In genomic region chr4:126275081-126275480, GRCm38 (mm10) we compare ENCODE assay signal across 26 mouse cellular contexts. TPM values are rescaled to one million over a fixed set of nuclear protein-coding genes. Genes with fewer than 3 reads are reported as not detected.
DNase-seq lines count a peak whose midpoint lies in the region; ATAC-seq and TF ChIP-seq lines count a peak whose summit lies in the region.
"Had no signal": no experiment of that assay in that cellular context is flagged by ENCODE, and none has a peak within 500 bp of the region (broad histone marks: within the 10 kb centered on the region; RNA-seq: fewer than 3 reads in every experiment).

No protein-coding gene starts in this region.

- WGBS in hindbrain, postnatal 0 days: 65% methylated on average over 4 of the region's 4 CpGs
- WGBS in hindbrain, embryonic 13.5 days: 88% methylated on average over 4 of the region's 4 CpGs
- 93% methylated on average over 4 of the region's 4 CpGs for WGBS in midbrain, embryonic 11.5 days
- 92% methylated on average over 4 of the region's 4 CpGs for WGBS in midbrain, postnatal 0 days

- H3K4me1 ChIP-seq in hindbrain, postnatal 0 days (ENCODE audit: insufficient read depth, low read length): peaks cover 4% of the 10 kb centered on the region; the same call in 1 of the 2 replicates
- peaks cover 12% of the 10 kb centered on the region; the same call in 1 of the 2 replicates for H3K4me1 ChIP-seq in hindbrain, embryonic 13.5 days (replicated peaks)
- H3K4me1 ChIP-seq in midbrain, embryonic 11.5 days (ENCODE audit: control insufficient read depth, insufficient read depth, low read length): peaks cover 5% of the 10 kb centered on the region
- H3K4me1 ChIP-seq in midbrain, postnatal 0 days (ENCODE audit: insufficient read depth, low read length): no peaks in the 10 kb centered on the region
- H3K4me1 ChIP-seq: heart, embryonic 12.5 days had no signal

- no peak overlapping the region for H3K4me3 ChIP-seq in hindbrain, postnatal 0 days (ENCODE audit: low read length)
- no peak overlapping the region for H3K4me3 ChIP-seq in hindbrain, embryonic 13.5 days
- H3K4me3 ChIP-seq in midbrain, embryonic 11.5 days (ENCODE audit: low read depth, low read length): no peak overlapping the region
- H3K4me3 ChIP-seq in midbrain, postnatal 0 days (ENCODE audit: low read depth, low read length): no peak overlapping the region
- H3K4me3 ChIP-seq: forebrain, embryonic 13.5 days; heart, embryonic 12.5 days; limb, embryonic 13.5 days; liver, embryonic 13.5 days; neural tube, embryonic 15.5 days; stomach, embryonic 15.5 days had no signal

- no peak overlapping the region for H3K4me2 ChIP-seq in hindbrain, postnatal 0 days (ENCODE audit: low read depth, low read length)
- H3K4me2 ChIP-seq in hindbrain, embryonic 13.5 days: no peak overlapping the region
- no peak overlapping the region for H3K4me2 ChIP-seq in midbrain, embryonic 11.5 days
- no peak overlapping the region for H3K4me2 ChIP-seq in midbrain, postnatal 0 days (ENCODE audit: low read depth, low read length, poor library complexity, severe bottlenecking)
- H3K4me2 ChIP-seq: forebrain, embryonic 13.5 days; heart, embryonic 12.5 days; hindbrain, embryonic 14.5 days; limb, embryonic 13.5 days; liver, embryonic 13.5 days; neural tube, embryonic 15.5 days; stomach, embryonic 15.5 days had no signal

- DNase-seq in hindbrain, postnatal 0 days (ENCODE audit: low spot score): peak; percentile 48
- DNase-seq in midbrain, embryonic 11.5 days (ENCODE audit: low spot score, missing footprints): peak; percentile 31
- no peak for DNase-seq in midbrain, postnatal 0 days (ENCODE audit: low spot score)
- peak; percentile 78 for DNase-seq in cerebellum, adult 9-11 months
- DNase-seq in embryo, embryonic 10.5 days (ENCODE audit: low spot score): no peak
- no peak for DNase-seq in liver
- DNase-seq: gastrocnemius, postnatal 36 days; kidney, adult 11 months; layer of hippocampus, adult 9-11 months; liver, embryonic 13.5 days; lung, adult 18-20 months; midbrain, embryonic 14.5 days; retina, postnatal 1 day; right cerebral cortex, postnatal 14 days had no signal

- no peak overlapping the region for H3K9ac ChIP-seq in hindbrain, postnatal 0 days (replicated peaks; ENCODE audit: low read length)
- H3K9ac ChIP-seq in hindbrain, embryonic 13.5 days: no peak overlapping the region
- no peak overlapping the region for H3K9ac ChIP-seq in midbrain, embryonic 11.5 days (ENCODE audit: low read length)
- H3K9ac ChIP-seq in midbrain, postnatal 0 days (replicated peaks; ENCODE audit: low read length, poor library complexity, severe bottlenecking): no peak overlapping the region
- H3K9ac ChIP-seq: forebrain, embryonic 13.5 days; heart, embryonic 12.5 days; hindbrain, embryonic 14.5 days; limb, embryonic 13.5 days; liver, embryonic 13.5 days; neural tube, embryonic 15.5 days; stomach, embryonic 15.5 days had no signal

- no peaks in the 10 kb centered on the region for H3K36me3 ChIP-seq in hindbrain, postnatal 0 days (ENCODE audit: insufficient read depth, low read length)
- H3K36me3 ChIP-seq in hindbrain, embryonic 13.5 days: peaks cover 40% of the 10 kb centered on the region
- H3K36me3 ChIP-seq in midbrain, embryonic 11.5 days (ENCODE audit: control insufficient read depth, insufficient read depth, low read length): 0 out of 2 replicates have a peak, but pooled peaks cover 4% of the 10 kb centered on the region
- H3K36me3 ChIP-seq in midbrain, postnatal 0 days (ENCODE audit: insufficient read depth, low read length): peaks cover 25% of the 10 kb centered on the region

- TF ChIP-seq CTCF in hindbrain, postnatal 0 days (IDR thresholded peaks at IDR 0.05; ENCODE audit: low read depth): no peak
- TF ChIP-seq CTCF in midbrain, postnatal 0 days (IDR thresholded peaks at IDR 0.05): no peak

- H3K9me3 ChIP-seq in hindbrain, postnatal 0 days (ENCODE audit: low read length): no peaks in the 10 kb centered on the region
- no peaks in the 10 kb centered on the region for H3K9me3 ChIP-seq in hindbrain, embryonic 13.5 days
- no peaks in the 10 kb centered on the region for H3K9me3 ChIP-seq in midbrain, embryonic 11.5 days (ENCODE audit: control insufficient read depth, low read length)
- no peaks in the 10 kb centered on the region for H3K9me3 ChIP-seq in midbrain, postnatal 0 days (ENCODE audit: low read length)
- H3K9me3 ChIP-seq: forebrain, embryonic 13.5 days; heart, embryonic 12.5 days; limb, embryonic 13.5 days; liver, embryonic 13.5 days; neural tube, embryonic 15.5 days; stomach, embryonic 15.5 days had no signal

- no peak for ATAC-seq in hindbrain, postnatal 0 days
- no peak for ATAC-seq in hindbrain, embryonic 13.5 days (ENCODE audit: low FRiP score)
- no peak for ATAC-seq in midbrain, embryonic 11.5 days (ENCODE audit: low FRiP score)
- ATAC-seq in midbrain, postnatal 0 days (ENCODE audit: low FRiP score): no peak
- ATAC-seq: CD4-positive, CD25-positive, alpha-beta regulatory T cell, adult 4 months; forebrain, embryonic 13.5 days; inflammation-experienced regulatory T-cells, adult 6 months; lung, postnatal 0 days had no signal

- H3K27me3 ChIP-seq in hindbrain, postnatal 0 days (ENCODE audit: insufficient read depth, low read length): no peaks in the 10 kb centered on the region
- H3K27me3 ChIP-seq in hindbrain, embryonic 13.5 days: no peaks in the 10 kb centered on the region
- H3K27me3 ChIP-seq in midbrain, embryonic 11.5 days (ENCODE audit: control insufficient read depth, insufficient read depth, low read length): no peaks in the 10 kb centered on the region
- H3K27me3 ChIP-seq in midbrain, postnatal 0 days (ENCODE audit: insufficient read depth, low read length): no peaks in the 10 kb centered on the region
- H3K27me3 ChIP-seq: forebrain, embryonic 13.5 days; limb, embryonic 13.5 days; liver, embryonic 13.5 days; neural tube, embryonic 15.5 days; stomach, embryonic 15.5 days had no signal

- 0 out of 2 replicates have a peak overlapping the region, but pooled peaks have one; percentile 26 for H3K27ac ChIP-seq in hindbrain, postnatal 0 days
- no peak overlapping the region for H3K27ac ChIP-seq in hindbrain, embryonic 13.5 days
- H3K27ac ChIP-seq in midbrain, embryonic 11.5 days (ENCODE audit: low read depth, low read length): no peak overlapping the region
- no peak overlapping the region for H3K27ac ChIP-seq in midbrain, postnatal 0 days (ENCODE audit: low read depth, low read length)
- H3K27ac ChIP-seq: forebrain, embryonic 13.5 days; hindbrain, embryonic 14.5 days; limb, embryonic 13.5 days; liver, embryonic 13.5 days; macrophage; neural tube, embryonic 15.5 days; stomach, embryonic 15.5 days had no signal

RNA-seq across cellular contexts. Expression of gene Col8a2, which starts 11.5 kb away (rescaled TPM):
- total RNA-seq in hindbrain, postnatal 0 days (2014; rRNA removed): 11.6 and 17.7 TPM in 2 replicates
- 5.5 and 5.9 TPM in 2 replicates for polyA plus RNA-seq in hindbrain, postnatal 0 days (2015; fragmentation: Nextera tagmentation; extraction: Ambion mirVana)
- polyA plus RNA-seq in hindbrain, embryonic 13.5 days (2015; fragmentation: Nextera tagmentation; extraction: Ambion mirVana): 7.6 and 10.1 TPM in 2 replicates
- 9.1 and 9.5 TPM in 2 replicates for polyA plus RNA-seq in midbrain, embryonic 11.5 days (2014; fragmentation: Nextera tagmentation; extraction: Ambion mirVana)
- total RNA-seq in midbrain, postnatal 0 days (2014; rRNA removed): 8.3 and 11.0 TPM in 2 replicates
- polyA plus RNA-seq in midbrain, postnatal 0 days (2015; fragmentation: Nextera tagmentation; extraction: Ambion mirVana): 1.3 TPM in 2 replicates
- total RNA-seq: megakaryocyte-erythroid progenitor cell, adult 5-6 weeks had no signal
- polyA plus RNA-seq: CD4-positive, CD25-positive, alpha-beta regulatory T cell, adult 4 months; inflammation-experienced regulatory T-cells, adult 6 months; macrophage had no signal

RNA-seq across cellular contexts. Expression of gene Trappc3, which starts 13.0 kb away (rescaled TPM):
- total RNA-seq in hindbrain, postnatal 0 days (2014; rRNA removed): 88.9 and 97.4 TPM in 2 replicates
- 187 and 188 TPM in 2 replicates for polyA plus RNA-seq in hindbrain, postnatal 0 days (2015; fragmentation: Nextera tagmentation; extraction: Ambion mirVana)
- 160 and 168 TPM in 2 replicates for polyA plus RNA-seq in hindbrain, embryonic 13.5 days (2015; fragmentation: Nextera tagmentation; extraction: Ambion mirVana)
- 37.1 and 38.9 TPM in 2 replicates for polyA plus RNA-seq in midbrain, embryonic 11.5 days (2014; fragmentation: Nextera tagmentation; extraction: Ambion mirVana)
- total RNA-seq in midbrain, postnatal 0 days (2014; rRNA removed): 121 and 122 TPM in 2 replicates
- 173 and 186 TPM in 2 replicates for polyA plus RNA-seq in midbrain, postnatal 0 days (2015; fragmentation: Nextera tagmentation; extraction: Ambion mirVana)

RNA-seq across cellular contexts. Expression of gene Map7d1, which starts 18.9 kb away (rescaled TPM):
- total RNA-seq in hindbrain, postnatal 0 days (2014; rRNA removed): 106 and 109 TPM in 2 replicates
- polyA plus RNA-seq in hindbrain, postnatal 0 days (2015; fragmentation: Nextera tagmentation; extraction: Ambion mirVana): 51.0 and 54.6 TPM in 2 replicates
- 79.5 and 81.8 TPM in 2 replicates for polyA plus RNA-seq in hindbrain, embryonic 13.5 days (2015; fragmentation: Nextera tagmentation; extraction: Ambion mirVana)
- 61.8 and 68.7 TPM in 2 replicates for polyA plus RNA-seq in midbrain, embryonic 11.5 days (2014; fragmentation: Nextera tagmentation; extraction: Ambion mirVana)
- 106 and 124 TPM in 2 replicates for total RNA-seq in midbrain, postnatal 0 days (2014; rRNA removed)
- polyA plus RNA-seq in midbrain, postnatal 0 days (2015; fragmentation: Nextera tagmentation; extraction: Ambion mirVana): 56.9 and 61.2 TPM in 2 replicates

RNA-seq across cellular contexts. Expression of gene Adprhl2, which starts 46.4 kb away (rescaled TPM):
- 64.0 and 73.9 TPM in 2 replicates for total RNA-seq in hindbrain, postnatal 0 days (2014; rRNA removed)
- polyA plus RNA-seq in hindbrain, postnatal 0 days (2015; fragmentation: Nextera tagmentation; extraction: Ambion mirVana): 73.2 and 73.9 TPM in 2 replicates
- 78.2 and 81.6 TPM in 2 replicates for polyA plus RNA-seq in hindbrain, embryonic 13.5 days (2015; fragmentation: Nextera tagmentation; extraction: Ambion mirVana)
- polyA plus RNA-seq in midbrain, embryonic 11.5 days (2014; fragmentation: Nextera tagmentation; extraction: Ambion mirVana): 36.4 and 45.0 TPM in 2 replicates
- 61.9 and 73.5 TPM in 2 replicates for total RNA-seq in midbrain, postnatal 0 days (2014; rRNA removed)
- 80.6 and 84.1 TPM in 2 replicates for polyA plus RNA-seq in midbrain, postnatal 0 days (2015; fragmentation: Nextera tagmentation; extraction: Ambion mirVana)

RNA-seq across cellular contexts. Expression of gene Tekt2, which starts 50.4 kb away (rescaled TPM):
- total RNA-seq in hindbrain, postnatal 0 days (2014; rRNA removed): 2.9 and 25.7 TPM in 2 replicates
- 16.3 and 17.3 TPM in 2 replicates for polyA plus RNA-seq in hindbrain, postnatal 0 days (2015; fragmentation: Nextera tagmentation; extraction: Ambion mirVana)
- 7.0 and 8.5 TPM in 2 replicates for polyA plus RNA-seq in hindbrain, embryonic 13.5 days (2015; fragmentation: Nextera tagmentation; extraction: Ambion mirVana)
- 1.8 and 2.2 TPM in 2 replicates for polyA plus RNA-seq in midbrain, embryonic 11.5 days (2014; fragmentation: Nextera tagmentation; extraction: Ambion mirVana)
- total RNA-seq in midbrain, postnatal 0 days (2014; rRNA removed): 5.0 and 6.3 TPM in 2 replicates
- polyA plus RNA-seq in midbrain, postnatal 0 days (2015; fragmentation: Nextera tagmentation; extraction: Ambion mirVana): 19.1 and 19.9 TPM in 2 replicates
- total RNA-seq: megakaryocyte-erythroid progenitor cell, adult 5-6 weeks had no signal
- polyA plus RNA-seq: CD4-positive, CD25-positive, alpha-beta regulatory T cell, adult 4 months; inflammation-experienced regulatory T-cells, adult 6 months had no signal

Comparison
In these comparisons a context has a peak if more than half of its experiments do, and no peak if none do; other contexts are left out.
1. DNase-seq: peak in hindbrain, postnatal 0 days (single experiment), midbrain, embryonic 11.5 days (single experiment) and cerebellum, adult 9-11 months (single experiment); none in midbrain, postnatal 0 days (single experiment), embryo, embryonic 10.5 days (single experiment) and liver (single experiment).